Mouse (Mus musculus) urinary bladder, postnatal 36 days (tissue): Measurements from ENCODE around the gene Rasa3.
A peak's percentile ranks its signal among the peaks of the same experiment; 100 is the strongest.

Source experiments
- DNase-seq, 2 experiments: peaks; one replicate each; pipeline ENCODE4 v3.0.0; 2022; ENCODE audit warnings: low spot score in 2 of 2, mixed read lengths in 1 of 2

Gene Rasa3

DNA sequence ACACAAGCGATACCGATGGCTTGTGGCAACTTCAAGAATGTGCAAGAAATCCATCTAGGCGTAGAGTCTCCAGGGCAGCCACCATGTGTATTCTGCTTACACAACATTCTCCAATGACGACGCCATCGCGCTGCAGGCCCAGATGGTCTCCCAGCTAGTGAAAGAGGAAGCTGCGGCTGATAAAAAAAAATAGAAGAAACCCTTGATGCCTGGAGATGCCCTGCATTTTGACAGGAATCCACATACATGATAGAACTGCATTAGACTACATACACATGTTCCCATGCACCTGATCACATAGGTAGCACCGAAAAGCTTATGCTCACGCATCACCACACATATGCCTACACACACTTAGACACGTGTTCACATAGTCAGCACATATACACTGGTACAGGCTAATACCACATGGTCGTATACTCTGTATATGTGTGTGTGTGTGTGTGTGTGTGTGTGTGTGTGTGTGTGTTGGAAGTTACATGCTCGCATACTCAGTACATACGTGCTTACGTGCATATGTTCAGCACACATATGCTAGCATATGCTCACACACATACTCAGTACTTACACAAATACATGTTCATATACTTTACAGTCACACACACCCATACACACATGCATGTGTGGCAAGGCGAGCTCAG, 8.4 kb upstream of the Rasa3 start:
- no peak for DNase-seq

DNA sequence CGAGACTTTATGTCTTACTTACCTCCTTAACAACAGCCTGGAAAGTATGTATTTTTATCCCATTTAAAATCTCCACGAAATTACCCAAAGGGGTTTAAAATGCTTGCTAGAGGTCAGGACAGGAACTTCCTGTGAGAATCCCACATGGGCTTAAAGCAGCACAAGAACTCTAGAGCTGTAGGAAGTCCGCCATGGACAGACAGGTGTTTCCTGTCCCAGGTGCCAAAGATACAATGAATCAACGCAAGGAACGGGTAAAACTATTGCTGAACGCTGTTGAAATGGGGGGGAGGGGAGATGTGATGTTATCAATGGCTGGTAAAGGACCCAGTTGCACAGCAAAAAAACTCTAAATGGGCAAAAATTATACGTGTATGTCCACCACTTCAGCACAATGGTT, 6.7 kb upstream of the Rasa3 start:
- no peak for DNase-seq

DNA sequence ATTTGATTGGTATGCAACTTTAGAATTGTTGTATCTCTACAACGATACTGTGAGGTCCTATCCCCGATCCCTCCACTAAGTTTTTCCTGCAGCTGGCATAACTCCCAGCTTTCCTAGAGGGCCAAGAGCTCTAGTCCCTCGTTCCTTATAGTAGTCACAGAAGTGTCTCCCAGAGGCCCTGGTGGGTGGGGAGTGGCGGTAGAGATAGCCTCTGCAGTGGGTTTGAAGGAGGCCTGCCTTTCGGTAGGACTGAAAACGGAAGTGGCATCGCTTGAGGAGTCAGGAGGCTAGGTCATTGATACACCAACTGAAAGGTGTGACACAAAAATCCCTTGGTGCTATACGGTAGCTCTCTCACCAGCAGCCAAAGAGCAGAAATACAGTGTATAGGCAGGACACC, 779 bp upstream of the Rasa3 start:
- DNase-seq, result no peak

DNA sequence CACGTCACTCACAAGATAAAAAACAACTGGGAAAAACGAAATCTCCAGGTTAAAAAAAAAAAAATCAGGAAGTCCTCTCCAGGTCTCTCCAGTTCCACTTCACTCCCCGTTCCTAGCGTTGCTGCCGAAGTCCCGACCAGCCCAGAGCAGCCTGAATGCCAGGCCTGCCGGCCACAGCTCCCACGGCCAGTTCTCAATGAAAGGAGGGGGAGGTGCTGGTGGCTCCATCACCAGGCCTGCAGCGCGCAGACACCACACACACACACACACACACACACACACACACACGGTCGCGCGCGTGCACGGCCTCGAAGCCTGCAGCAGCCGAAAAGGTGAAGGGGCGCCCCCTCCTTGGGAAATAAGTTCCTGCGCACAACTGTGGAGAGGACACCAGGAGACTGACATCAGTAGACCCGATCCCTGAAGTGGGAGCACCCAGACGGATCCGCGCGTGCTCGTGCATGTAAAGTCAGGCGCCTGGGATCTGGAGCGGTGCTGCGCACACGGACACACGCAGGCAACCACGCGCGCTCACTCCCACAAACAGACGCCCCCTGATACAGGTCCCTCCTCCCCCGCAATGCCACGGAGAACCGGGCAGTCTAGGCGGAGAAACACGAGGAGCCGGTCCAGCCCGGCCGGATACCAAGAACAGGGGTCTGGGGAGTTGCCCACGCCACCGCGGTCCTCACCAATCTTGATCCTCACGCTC, 546 bp downstream of the Rasa3 start:
- DNase-seq, result peak in 1 of 2 experiments; percentile 58

DNA sequence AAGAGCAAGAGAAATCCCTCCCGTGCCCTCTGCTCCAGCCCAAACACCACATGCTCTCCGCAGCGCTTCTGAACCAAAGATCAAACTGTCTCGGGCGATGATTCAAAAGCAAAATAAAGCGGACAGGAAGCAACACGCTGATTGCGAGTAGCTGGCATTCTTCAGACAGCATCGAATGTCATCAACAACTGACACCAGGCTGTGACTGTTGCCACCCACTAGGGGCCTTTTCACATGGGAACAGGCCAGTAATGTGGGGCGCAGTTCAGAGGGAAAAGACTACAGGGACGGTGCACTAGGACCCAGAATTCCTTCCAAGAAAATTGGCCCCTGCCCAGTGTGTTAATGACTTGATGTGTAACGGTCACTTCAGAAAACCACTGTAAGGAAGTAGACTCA, 1.1 kb downstream of the Rasa3 start:
- peak; percentile 66 to 68 for DNase-seq

DNA sequence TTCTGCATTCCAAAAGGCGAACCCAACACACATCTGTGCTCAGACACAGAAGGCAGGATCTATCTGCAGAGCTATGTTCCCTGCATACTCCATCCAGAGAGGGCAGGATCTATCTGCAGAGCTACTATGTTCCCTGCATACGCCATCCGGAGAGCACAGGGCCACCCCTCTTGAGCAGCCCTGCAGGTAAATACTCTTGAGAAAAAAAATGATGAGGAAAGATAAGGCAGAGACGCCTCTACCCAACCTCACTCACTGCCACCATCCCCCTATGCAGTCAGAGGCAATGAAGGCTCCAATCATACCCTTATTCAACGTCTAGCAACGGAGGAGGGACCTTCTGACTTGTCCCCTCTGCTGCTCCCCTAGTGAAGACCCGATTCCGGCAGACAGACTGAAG, 1.9 kb downstream of the Rasa3 start:
- DNase-seq, result no peak

DNA sequence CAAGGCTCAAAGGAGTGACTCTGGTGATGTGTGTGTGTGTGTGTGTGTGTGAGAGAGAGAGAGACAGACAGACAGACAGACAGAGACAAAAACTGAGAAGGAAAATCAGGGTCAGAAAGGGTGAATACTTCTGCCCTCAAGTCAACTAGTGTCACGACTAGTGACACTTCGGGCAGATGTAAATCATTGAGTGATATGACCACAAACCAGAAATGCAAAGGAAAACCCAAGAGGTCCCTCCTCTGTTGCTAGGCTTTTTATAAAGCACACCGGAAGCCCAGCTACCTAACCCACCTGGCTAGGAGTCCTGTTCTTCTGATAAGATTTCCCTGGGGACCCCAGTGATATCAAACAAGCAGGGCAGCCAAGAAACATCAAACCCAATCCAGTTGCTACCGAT, 2.3 kb downstream of the Rasa3 start:
- no peak for DNase-seq

DNA sequence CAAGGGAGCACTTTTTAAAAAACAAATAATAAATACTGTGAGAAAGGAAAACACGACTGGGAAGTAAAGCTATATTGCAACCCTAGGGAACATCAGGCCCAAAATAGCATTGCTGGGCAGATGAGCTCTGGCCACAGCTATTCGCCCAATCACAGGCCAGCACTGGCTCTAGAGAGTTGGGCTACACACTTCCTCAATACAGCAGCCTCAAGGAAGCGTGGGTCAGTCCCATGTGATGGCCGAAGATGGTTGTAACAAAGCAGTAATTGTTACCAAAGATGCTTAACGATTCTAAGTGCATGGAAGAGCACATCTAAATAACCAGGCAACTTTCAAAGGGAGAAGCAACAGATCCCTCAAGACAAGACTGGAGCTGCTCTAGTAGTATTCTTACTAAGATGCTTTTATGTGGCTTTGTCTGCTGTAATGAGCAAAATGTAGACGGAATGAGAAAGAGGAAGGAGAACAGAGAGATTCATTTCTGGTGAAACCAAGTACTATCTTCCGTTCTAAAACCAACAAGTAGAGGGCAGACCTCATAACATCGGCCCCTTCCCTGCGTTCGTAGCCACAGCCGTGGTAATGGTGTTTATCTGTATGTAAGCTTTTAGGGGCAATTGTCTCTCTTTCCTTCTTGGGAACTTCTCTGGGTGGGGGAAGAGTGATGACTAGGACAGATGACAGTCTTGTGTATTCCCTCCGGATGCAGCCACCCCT, 3.0 kb downstream of the Rasa3 start:
- DNase-seq, result no peak

DNA sequence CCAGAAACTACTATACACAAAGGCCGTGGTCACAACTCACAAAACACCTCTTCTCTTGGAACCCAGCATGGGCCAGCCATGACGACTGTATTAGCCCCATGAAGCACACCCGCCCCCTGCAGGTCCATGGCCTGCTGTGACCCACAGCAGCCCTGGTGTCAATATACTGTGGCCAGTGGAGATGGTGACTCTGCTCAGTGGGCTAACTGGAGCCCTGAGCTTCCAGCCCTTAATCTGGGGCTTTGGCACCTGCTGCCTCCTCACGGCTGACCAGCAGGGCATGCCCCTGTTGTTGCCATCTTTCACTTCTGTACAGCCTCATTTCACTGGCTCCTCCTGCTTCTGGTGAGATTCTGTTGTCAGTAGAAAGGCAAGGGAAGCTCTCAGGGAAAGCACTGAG, 4.2 kb downstream of the Rasa3 start:
- DNase-seq, result no peak

DNA sequence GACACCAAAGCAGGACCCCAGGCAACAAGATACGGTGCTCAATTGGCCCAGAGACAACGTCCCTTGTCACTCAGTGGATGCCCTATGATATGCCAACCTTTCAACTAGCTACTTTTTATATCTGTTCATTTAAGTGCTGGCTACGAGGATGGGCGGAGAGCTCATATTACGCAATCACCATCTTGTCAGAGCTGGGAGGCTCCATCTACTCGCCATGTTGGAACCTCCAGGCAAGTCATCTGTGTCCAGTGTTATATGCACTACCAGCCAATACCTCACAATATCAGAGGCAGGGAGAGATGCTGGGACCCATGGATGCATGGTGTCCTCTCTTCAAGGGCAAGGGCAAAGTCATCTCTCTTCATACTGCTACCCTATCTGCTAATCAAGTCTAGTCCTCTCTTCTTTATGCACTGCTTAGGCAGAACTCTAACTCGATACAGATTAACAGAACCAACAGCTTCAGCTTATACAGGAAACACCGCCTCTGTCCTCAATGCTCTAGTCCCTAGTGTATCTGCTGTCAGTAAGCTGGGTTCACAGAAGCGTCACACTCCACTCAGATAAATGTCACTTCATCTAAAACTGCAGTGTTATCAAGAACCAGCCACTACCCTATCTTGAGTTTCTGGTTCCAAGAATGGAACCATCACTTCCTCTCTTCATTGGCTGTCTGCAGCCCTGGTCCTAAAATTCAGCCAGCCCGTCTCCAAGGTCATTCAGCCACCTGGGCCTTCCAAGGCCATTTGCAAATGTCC, 6.0 kb downstream of the Rasa3 start:
- DNase-seq, result no peak

DNA sequence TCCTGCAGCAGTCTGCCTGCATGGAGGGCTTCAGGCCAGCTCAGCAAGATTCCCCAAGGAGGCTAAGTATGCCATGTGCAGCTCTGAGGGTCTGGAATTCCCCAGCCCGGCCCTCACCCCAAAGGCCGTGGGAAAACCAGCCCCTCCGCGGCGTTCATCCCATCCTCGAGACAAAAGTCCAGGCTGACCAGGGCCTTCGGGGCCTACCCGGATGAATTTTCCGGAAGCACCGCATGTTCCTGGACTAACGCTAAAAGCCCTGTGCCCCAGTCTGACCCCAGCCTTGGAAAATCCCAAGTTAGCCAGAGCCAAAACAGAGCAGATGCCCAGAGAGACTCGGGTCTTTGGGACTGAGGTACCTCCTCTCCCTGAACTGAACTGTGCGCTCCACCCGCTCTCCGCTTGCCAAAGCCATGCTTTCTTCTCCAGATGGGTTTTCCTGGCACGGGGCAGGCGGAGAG, 7.4 kb downstream of the Rasa3 start:
- no peak for DNase-seq

DNA sequence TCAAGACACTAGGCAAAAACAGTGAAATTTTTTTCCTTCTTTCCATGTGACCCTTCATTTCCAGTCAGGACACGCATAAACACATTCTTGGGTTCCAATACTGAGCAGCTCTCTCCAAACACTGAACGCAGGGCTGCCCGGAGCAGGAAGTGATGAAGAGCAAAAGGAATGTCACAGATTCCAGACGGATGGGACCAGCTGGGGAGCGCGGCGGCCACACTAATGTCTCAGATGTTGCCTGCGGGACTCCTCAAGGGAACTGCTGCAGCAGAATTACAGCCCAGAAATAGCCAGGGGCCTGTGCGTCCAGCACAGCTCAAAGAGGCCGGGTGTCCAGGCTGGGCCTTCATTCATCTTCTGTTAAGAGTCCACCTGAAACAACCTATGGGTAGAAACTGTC, 9.0 kb downstream of the Rasa3 start:
- no peak for DNase-seq

DNA sequence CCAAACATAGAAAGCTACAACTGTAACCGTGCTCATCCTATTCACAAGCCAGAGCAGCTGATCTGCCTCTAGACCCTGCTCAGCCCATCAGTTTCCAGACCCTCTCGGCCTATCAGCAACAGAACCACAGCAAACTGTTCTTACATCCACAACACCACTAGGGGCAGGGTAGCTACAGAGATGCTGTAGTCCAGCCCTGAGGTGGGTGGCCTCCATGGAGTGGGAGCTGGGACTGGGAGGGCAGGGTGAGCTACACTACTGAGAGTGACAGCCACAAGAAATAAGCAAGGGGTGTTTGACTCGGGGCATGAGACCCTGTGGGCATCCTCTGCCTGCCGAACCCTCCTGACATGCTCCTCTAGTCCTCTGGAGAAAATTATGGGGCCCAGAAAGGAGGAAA, 9.5 kb downstream of the Rasa3 start:
- DNase-seq, result no peak

DNA sequence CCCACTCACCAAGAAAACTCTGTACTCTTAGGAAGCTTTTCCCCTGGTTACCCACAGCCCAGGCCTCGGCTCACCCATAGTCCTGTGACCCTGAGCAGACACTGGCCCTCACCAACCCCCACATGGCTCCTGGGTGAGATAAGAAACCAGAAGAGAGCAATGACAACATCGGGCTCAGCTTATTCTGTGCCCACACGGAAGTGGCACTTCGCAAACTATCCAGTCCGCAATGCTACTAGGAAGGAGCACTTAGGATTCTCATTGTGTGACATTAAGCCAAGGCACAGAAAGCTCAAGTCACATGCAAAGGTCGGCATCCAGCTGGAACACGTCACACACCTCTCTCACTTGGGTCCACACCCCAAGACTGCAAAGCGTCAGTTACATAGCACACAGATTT, 11.5 kb downstream of the Rasa3 start:
- DNase-seq, result no peak

DNA sequence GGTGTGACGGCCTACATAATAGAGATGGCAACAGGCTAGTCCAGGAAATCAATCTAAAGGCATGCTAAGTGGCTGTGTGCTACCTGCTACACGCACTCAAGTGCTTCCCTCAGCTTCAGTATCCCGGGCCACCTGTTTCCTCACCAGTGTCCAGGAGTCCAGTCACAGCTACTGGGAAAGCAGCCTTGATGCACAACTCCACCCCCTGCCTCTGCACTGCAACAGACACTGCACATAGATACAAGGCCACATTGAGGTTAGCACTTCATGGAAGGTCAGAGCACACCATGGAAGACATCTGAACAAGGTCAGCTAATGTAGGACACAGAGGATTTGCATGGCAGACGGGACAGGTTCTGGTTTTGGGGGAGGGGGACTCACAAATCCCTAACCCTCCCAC, 11.9 kb downstream of the Rasa3 start:
- DNase-seq, result no peak

DNA sequence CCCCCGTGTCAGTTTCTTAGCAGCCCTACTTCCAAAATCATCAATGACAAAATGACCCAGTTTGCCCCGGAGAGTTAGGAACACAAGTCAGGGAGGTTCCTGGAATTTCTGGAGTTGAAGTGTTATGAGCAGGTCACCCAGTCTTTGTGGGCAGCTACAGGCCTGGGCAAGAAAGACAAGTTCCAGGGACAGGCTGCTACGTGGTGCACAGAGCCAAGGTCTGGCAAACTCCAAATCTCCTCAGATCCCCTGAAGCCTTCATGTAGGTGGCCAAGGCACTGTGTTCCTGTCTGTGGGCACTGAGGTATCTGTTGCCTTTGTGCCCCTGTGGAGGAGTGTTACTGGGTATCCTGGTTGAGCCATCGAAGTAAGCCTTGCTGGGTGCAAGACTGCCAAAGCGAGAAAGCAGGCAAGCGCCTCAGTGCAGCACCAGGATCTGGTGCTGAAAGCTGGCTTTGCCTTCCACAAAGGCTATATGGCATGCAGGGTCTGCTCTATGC, 12.6 kb downstream of the Rasa3 start:
- no peak for DNase-seq

DNA sequence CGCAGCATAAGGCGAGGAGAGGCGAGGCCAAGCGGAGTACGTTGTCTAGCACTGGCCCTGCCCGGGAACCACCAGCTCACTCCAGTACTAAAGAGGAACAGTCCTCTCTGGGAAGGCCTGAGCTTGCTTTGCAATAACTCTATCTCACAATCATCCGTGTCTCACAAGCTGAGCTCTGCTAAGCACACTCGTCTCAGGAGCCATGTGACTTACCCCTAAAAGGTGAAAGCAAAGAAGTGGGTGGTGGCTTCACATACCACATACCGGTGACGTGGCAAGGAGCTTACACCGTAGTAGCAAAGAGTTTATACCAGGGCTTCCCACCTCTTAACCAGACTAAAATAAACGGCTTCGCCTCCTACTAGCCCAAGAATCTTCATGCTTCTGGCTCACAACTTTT, 17.1 kb downstream of the Rasa3 start:
- DNase-seq, result no peak

DNA sequence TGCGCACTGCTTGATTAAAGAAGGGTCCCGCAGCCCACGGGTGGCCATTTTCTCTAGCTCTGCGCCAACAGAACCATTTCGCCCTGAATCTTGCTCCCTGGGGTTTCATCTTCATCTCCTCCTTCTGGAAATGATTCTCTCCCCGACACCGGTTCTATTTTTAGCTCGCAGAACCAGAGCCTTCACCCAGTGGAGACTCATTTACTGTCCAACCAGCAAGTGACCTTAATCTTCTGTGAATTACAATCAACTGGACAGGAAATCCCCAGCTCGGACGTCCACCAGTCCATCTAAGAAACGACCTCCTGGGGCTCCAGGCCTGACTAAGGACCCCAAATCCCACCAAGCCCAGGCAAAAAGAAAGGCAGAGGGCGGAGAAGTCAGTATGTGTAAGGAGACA, 19.9 kb downstream of the Rasa3 start:
- DNase-seq, result no peak

DNA sequence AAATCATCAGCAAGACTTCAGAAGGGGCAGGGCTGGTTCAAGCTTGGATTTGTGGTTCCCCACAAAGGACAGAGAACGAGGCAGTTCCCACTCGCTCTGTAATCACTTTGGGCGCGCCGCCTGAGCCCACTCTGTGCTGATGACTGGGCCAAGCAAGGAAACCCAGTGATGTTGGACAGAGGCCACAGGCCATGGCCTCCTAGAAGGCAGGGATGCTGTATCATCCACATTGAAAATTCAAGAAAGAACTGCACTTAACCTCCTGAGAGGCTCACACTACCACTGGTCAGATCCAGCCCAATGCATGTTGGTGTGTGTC, 22.4 kb downstream of the Rasa3 start:
- no peak for DNase-seq

DNA sequence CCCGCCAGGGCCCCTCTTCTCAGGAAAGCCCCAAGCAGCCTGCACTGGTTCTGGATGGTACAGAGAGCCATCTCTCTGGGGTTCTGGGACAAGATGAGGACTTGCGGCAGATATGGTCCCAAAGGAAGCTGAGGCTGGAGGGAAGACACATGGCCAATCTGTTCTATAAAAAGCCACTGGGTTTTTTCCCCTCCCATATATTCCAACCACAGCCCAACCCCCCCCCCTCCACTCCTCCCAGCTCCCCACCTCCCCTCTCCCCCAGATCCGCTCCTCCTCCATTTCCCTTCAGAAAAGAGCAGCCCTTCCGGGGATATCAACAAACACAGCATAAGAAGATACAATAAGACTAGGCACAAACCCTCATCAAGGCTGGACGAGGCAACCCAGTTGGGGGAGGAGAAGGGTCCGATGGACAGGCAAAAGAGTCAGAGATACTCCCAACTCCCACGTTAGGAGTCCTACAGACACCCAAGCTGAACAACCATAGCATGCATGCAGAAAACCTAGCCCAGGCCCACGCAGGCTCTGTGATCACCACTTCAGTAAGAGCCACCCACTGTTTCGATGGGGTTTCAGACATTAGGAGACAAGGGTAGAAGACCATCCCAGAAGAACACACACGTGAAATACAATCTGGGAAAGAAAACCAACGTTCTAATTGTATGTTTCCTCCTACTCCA, 22.9 kb downstream of the Rasa3 start:
- DNase-seq, result no peak

DNA sequence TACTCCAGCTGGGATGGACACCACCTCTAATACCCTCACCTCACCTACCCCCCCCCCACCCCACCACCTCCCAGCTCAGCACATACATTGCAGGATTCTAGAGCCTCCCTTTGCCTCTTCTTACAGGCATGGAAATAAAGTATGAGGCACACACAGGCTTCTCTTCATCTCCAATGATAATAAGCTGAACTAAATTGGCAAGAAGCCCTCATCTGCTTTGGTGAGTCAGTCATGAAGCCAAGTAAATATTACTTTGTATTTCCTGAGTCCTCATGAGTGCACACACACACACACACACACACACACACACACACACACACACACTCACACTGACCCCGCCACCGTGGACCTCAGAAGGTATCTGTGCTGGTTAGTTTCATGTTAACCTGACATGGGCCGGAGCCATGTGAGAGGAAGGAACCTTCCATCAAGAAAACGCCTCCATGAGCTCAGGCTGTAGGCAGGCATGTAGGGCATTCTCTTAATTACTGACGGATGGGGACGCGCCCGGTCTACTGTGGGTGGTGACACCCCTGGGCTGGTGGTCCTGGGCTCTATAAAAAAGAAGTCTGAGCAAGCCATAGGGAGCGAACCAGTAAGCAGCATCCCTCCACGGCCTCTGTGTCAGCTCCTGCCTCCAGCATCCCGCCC, 26.7 kb downstream of the Rasa3 start:
- DNase-seq, result no peak
